Mouse (Mus musculus) lung, postnatal 25 days (tissue): ENCODE results near the gene Fbxl15.
A peak's percentile ranks its signal among the peaks of the same experiment; 100 is the strongest.

Source experiments
- DNase-seq: peaks from one replicate; pipeline ENCODE4 v3.0.0; 2022; ENCODE audit warnings: low spot score

Gene Fbxl15

DNA sequence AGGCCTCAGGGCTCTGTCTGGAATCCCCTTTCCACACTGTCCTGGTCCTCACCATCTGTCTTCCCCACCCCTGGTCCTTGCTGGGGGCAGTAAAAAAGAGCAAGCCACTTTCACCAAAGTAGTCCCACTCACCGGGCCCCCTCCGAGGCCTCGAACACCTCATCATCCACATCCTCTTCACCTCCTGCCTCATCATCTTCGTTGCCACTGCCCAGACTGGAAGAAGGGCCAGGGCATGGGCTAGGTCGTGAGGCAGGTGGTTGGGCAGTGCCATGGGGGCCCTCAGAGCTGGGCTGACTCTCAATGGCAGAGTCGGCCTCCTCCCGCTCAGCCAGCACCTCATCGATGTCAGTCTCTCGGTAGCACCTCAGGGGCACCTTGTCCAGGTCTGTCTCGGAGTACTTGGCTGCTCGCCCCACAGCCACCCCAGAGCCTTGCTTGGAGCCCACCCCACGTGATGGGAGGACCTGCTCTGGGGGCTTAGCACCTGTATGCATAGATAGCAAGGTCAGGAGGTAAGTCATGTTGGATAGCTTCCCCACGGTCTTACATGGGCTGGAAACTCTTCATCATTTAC lies 4.9 kb upstream of the Fbxl15 start:
- no peak for DNase-seq

DNA sequence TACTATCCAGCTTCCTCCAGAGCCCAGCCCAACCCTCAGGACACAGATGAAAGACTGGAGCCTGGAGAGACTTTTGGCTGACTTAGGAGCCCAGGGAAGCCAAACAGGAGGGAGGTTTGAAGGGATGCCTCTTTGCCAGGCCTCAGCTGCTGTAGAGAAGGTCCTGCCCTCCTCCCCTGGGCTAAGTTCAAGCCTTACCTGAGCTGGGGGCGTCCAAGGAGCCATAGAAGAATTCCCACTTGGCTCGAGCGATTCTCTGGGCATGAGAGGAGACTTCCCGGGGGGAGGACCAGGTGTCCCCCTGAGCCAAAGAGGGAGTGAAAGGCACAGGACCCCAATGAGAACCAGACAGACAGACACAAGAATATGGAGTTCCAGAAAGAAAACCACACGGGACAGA lies 4.3 kb upstream of the Fbxl15 start:
- no peak for DNase-seq

DNA sequence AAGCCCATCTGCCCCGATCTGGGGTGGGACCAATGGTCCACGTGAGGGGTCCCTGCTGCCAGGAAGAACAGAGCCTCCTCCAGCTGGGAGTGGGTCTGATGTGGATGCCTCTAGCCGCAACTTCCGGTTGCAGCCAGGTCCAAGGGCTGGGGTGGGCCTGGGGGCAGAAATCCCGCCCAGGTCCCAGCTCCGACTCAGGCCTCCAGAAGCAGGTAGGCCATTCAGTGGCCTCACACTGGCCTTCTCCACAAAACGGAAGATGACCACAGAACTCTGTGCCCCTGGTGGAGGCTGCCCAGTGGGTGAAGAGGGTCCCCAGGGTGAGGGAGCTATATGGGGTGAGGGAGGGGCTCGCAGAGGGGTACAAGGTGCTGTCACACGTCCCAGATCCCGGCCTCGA lies 3.6 kb upstream of the Fbxl15 start:
- no peak for DNase-seq

DNA sequence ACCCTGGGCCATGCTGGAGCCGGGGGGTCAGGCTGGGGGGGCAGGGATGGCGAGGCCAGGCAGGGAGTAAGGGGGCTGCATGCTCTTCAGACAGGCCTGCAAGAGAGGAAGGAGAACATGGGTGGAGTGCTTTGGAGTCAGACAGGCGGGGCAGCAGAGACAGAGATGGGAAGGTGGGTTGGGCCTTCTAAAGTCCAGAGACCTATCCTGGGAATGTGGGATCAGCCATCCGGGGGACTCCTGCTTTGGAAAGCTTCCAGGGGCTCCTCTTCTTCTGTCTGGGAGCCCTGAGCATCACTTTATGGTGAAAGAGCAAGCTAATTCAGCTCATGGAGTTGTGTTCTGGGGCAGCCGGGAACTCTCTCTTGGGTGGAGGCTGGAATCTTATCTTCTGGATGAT lies 3.1 kb upstream of the Fbxl15 start:
- no peak for DNase-seq

DNA sequence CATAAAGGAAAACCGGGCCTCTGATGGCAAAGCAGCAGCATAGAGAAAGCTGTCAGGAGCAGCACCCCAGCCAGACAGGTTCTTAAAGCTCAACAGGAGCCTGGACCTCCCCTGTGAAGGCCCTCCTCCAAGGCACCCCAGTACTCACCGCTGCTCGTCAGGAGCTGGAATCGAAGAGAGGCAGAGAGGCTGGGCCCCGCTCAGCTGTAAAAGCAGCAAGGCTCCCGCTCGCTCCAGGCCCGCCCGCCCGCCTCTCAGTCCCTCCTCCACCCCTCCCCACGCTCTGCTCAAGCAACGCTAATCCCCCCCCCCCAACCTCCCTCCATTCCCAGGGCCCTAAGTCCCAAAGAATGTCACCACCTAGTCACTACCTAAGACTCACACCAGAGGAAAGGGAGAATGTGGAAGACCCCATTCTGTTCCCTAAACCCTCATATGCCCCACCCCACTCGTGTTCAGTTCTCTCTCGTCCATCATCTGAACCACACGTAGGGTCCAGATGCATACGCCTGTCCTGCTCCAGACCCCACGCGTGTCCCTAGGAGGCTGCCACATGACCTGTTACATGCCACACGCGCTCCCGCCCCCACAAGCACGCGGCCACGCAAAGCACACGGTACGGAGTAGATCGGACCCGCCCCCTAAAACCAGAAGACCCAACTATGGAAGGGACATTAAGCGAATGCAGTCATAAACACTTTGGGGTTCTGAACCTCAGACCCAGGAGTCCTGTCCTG lies 1.8 kb upstream of the Fbxl15 start:
- DNase-seq, result no peak

DNA sequence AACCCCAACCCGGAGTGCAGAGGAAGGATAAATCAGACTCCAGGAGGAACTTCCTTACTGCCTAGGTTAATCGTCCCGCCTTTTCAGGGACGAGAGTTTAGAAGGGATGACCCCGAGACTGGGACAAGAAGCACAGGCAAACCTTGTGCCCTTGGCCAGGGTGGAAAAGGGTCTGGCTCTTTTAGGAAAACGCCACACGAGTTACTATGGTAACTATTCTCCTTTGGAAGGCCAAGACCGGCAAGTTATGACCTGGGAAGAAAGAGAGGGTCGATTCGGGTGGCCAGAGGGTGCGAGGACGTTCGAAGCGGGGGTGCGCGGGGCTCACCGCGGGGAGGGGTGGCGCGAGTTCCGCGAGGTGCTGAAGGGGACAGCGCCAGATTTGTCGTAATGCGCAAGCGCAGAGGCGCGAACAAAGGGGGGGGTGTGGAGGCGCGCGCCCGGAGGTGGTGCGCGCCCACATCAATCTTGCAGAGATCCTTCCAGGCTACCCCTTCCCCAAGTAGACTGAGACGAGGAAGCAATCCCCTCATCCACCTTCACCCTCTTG lies 1.2 kb upstream of the Fbxl15 start, which contains the start of gene Psd:
TSS of gene Psd (minus strand) at position 401 of the 550 bp plus-strand sequence.
- no peak for DNase-seq

DNA sequence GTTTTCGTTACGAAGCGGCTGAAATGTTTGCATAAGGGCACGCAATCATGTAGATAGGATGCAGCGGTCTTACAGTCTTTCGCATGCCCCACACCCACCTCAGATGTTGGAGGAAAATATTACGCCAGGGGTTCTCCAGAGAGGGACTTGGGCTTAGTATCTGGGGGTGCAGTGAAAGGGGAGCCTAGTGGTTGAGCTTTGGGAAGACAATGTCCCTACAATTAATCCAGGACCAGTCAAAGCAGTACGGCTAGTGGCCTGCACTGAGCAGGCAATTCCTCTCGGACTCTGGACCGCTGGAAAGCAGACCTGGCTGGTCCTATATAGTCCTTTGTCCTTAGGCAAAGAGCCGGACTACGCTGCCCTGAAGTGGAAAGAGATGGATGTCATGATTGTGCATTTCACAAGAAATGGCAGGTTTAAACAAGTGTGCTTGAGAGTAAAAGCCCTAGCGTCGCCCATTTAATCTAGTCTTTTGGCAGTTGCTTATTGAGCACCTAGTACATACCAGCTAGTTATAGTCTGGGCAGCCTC lies 386 bp upstream of the Fbxl15 start:
- no peak for DNase-seq

DNA sequence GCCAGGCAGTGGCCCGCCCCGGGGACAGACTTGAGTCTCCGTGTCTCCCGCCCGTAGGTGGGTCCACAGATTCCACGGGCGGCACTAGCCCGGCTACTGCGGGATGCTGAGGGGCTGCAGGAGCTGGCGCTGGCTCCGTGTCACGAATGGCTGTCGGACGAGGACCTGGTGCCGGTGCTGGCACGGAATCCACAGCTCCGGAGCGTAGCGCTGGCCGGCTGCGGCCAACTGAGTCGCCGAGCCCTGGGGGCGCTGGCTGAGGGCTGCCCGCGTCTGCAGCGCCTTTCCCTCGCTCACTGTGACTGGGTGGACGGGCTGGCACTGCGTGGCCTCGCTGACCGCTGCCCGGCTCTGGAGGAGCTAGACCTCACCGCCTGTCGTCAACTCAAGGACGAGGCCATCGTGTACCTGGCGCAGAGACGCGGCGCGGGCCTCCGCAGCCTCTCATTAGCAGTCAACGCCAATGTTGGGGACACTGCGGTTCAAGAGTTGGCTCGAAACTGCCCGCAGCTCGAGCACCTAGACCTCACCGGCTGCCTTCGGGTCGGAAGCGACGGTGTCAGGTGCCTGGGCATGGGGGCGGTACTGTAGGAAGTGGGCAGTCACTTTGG lies 1.2 kb downstream of the Fbxl15 start:
- no peak for DNase-seq

DNA sequence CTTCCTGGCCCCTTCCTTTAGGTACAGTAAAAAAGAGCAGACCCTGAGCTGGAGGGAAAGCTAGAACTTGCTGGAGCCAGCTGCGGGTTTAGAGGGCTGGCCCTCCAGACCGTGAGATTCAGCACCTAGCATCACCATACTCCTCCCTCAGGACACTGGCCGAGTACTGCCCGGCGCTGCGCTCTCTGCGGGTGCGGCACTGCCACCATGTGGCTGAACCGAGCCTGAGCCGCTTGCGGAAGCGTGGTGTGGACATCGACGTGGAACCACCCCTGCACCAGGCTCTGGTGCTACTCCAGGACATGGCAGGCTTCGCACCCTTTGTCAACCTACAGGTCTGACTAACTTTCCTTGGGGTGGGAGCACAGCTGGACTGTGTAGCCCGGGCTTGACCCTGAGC lies 2.0 kb downstream of the Fbxl15 start:
- peak; percentile 86 for DNase-seq

DNA sequence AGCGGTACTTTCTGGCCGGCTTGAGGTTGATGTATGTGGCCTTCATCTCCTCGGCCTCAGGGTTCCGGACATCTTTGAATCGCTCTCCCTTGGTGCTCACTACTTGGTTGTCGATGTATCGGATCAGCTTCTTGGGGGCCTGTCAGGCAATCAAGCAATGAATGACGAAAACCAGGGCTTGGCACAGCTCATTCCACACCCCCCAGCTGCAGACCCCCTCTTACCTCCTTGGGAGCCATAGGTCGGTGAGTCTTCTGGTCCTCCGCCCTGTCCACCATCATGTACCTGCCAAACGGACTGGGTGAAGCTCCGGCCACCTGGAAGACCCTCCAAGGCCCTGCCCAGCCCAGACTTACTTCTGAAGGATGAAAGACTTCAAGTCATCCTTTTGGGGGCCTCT lies 2.7 kb downstream of the Fbxl15 start:
- DNase-seq, result no peak

DNA sequence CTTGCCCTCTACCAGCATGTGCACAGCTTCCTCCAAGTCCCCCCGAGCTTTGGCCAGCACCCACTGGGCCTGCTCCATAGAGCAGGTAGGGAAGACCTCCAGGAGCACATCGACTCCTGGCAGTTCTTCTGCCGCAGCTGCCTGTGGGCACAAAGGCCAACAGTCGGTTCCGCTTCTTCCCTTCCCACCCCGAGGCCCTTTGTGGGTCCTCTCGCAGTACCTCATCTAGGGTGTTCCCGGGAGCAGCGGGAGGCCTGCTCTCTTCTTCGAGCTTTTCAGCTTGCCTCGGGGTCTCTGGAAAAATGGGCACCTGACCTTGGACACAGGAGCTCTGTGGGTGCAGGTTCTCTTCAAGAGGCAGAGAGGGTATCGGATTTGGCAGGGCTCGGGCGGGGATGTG lies 3.3 kb downstream of the Fbxl15 start:
- no peak for DNase-seq

DNA sequence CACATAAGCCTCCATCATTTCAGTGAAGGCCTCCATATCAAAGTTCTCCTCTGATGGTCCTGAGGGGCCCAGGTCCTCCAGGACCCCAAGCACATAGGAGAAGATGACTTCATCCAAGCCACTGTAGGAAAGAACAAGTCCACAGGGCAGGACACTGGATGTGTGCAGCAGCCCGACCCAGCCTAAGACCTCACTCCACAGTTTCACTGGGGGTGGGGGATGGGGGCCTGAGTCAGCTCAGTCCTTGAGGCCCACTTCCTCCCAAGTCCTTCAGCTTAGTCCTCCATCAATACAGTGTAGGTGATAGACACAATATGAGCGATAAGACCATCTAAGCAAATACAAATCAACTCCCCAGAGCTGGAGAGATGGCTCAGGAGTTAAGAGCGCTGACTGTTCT lies 4.0 kb downstream of the Fbxl15 start:
- no peak for DNase-seq

DNA sequence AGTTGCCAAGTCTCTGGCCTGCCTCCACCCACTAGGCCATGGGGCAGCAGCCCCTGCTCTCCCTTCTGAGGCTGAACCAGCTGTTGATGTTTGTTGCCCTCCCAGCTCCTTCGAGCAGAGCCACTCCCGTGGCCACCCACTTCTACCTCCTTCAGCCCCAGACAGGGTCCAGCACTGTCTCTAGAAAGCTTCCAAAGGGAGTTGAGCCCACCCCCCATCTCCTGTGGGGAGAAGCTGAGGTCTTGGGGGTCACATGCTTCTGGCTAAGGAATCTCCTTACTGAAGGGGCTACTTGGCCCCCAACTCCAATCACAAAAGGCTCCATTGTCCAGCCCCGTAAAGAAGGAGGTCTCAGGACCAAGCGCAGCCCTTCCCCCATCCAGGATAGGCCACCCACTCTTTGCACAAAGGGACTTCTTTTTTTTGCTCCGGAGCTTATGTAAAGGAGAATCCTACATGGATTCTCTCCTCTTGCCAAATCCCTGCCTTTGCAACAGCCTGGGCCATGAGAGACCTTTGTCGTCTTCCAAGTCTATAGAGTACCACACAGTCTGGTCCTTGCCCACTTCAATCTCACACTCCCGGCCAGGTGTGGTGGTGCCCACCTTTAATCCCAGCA lies 4.8 kb downstream of the Fbxl15 start:
- DNase-seq, result no peak

DNA sequence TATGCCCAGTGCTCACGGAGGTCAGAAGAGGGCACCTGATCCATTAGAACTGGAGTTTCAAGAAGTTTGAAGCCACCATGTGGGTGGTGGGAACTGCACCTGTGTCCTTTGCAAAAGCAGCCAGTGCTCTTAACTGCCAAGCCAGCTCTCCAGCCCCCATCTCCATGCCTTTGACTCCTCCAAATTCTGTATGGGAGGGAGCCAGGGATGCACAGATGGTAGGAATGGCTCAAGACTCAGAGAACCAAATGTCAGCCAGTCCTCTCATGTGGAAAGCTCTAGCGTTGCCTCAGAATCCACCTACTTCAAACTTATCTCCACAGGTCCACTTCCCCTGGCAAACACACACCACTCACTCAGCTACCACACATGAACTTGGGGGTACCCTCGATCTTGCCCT lies 5.9 kb downstream of the Fbxl15 start:
- DNase-seq, result no peak

DNA sequence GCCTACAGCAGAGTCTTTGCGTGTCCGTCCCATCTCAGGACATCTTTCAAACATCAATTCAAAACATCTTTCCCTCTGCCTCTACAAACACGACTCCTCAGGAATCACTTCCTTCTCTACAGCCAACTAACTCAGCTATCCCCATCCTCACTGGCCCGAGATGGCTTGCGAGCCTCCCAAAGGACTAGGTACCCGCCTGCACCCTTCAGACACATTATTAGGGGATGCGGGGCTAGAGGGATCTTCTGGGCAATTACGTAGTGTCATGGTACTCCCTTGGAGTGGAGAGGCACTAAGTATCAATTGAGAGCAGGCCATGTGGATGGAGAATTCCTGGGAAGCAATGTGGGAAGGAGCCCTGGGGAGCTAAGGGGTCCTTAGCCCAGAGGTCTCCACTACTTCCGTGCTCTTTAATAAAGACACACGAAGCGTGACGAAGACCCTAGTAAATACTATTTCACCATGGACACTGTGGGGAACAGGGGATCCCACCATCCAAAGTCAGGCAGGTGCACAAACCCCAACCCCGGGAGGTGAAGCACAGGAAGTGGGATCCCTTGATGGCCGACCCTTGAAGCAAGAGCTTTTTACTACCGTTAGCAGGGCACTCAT lies 9.8 kb downstream of the Fbxl15 start:
- no peak for DNase-seq

DNA sequence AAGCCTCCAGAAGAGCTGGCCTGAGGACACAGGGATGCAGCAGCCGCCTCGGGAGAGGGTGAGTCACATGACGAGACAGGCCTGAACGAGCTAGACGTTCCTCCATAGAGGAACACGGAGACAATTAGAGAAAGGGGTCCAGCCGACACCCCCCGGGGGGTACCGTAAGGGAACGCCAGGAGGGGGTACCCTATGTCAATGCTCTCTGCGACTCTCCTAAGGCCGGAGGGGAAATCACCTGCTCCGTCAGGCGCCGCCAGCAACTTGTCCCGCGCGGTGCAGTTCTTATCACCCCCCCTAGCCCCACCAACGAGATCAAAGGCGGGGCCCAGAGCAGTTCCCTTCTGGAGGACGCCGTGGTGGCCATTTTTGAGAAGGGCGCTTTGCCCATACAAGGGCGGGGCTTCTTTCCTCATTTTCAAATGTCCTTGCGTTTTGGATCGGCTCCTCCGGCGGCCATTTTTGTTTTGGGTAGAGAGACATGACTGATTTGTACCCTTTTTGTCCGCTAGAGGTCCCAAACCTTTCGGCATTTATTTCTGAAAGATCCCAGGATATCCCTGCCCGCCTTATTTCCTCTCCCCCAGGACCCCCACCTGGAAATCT lies 10.4 kb downstream of the Fbxl15 start, which contains the start of gene Cuedc2:
TSS of gene Cuedc2 (minus strand) at position 372 of the 606 bp plus-strand sequence.
- DNase-seq, result peak; percentile 97

DNA sequence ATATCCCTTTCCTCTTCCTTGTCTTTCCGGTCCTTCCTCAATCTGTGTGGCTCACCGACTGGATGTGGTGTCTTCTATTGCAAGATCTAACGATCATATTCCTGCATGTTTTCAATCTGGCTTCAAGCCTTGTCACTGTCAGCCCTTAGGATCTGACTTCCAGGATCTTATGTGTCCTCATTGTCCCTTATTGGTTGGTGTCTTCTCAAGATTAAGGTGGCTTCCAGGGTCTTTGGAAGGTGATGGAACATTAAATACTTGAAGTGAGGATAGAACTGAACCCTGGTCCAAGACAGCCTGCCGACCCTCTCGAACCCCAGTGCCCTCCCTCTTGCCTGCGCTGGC lies 10.9 kb downstream of the Fbxl15 start:
- DNase-seq, result no peak

DNA sequence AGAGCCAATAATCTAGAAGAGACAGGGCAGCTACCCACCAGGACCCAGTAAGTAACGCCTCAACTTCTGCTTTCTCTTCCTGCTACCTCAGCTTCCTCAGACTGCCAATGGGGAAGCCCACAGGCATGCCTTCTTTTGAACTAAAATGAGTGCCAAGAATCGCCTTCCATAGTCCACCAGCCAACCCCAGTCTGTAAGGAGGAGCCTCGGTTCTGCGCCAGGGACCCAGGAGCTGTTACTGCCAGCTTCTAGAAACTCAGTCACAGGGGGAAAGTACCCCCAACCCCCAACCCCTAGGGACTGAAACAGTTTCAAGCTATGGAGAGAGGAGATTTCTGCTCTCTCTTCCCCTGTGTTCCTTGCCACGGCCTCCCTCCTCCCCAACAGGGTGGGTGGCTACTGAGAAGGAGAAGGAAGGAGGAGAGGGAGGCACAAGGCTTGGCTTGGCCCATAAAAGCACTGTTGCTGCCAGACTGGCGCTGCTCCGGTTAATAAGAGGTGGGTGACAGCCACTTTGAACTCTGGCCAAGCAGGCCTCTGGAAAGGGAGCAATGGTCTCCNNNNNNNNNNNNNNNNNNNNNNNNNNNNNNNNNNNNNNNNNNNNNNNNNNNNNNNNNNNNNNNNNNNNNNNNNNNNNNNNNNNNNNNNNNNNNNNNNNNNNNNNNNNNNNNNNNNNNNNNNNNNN lies 11.4 kb downstream of the Fbxl15 start:
- peak; percentile 81 for DNase-seq

DNA sequence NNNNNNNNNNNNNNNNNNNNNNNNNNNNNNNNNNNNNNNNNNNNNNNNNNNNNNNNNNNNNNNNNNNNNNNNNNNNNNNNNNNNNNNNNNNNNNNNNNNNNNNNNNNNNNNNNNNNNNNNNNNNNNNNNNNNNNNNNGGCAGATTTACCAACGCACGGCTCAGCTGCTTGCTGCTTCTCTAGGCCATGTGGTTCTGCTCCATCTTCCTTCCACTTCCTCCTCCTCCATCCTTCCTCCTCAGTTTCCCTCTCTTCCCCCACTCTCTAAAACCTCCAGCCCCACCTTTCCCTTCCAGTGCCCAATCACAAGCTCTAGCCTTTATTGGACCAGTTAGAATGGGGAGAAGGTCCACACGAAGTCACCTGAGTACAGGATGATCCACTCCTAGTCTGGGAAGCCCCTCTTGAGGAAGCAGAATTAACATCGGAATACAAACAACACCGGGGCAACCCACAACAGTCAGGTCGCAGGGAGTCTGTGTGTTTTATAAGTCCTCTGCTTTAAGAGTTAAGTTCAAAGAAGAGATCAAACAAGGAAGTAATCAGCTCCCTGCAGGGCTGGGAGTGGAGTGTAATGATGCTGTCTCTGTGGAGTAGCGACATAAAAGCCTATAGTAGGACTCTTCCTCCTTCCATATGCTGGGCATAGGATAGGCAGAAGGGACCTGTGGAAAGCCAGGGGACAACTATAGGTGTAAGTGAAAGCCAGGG lies 16.9 kb downstream of the Fbxl15 start:
- DNase-seq, result no peak

DNA sequence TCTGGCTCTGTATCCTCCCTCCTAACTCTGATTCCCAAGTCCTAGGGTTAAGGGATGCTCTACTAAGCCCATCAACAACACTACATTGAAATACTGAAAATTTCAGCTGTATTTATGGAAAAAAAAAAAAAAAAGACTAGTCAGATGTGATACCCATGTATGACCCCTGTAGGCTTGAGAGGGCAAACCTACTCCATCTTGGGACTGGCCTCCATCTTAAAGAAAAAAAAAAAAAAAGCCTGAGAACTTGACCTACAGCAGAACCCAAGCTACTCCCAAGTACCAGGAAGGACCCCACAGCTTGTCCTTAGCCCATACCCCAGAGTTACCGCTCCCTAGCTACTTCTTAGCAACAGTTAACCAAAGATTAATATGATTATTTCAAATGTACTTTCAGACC lies 19.2 kb downstream of the Fbxl15 start:
- no peak for DNase-seq
